Mouse (Mus musculus): ENCODE measurements around the gene Foxf1.

Gene Foxf1

GRCm38 (mm10) chr8:121111145-121111907, 27.1 kb downstream of the Foxf1 start:
- in situ Hi-C loops (cut with MseI, MboI) = loop anchor here (5.0 to 10.0 kb wide), 3 partner anchors 266 to 401 kb away; no protein-coding TSS in a partner anchor

- in situ Hi-C loops (cut with MseI, MboI) = loop anchor here (5.0 to 10.0 kb wide), 3 partner anchors 264 to 399 kb away; no protein-coding TSS in a partner anchor
These were observed 29.1 kb downstream of the Foxf1 start for GRCm38 (mm10) chr8:121113261-121113660.

GRCm38 (mm10) chr8:121115136-121115535, 30.9 kb downstream of the Foxf1 start:
- in situ Hi-C loops (cut with MseI, MboI) = loop anchor here (5.0 to 10.0 kb wide), 2 partner anchors 97 to 280 kb away; no protein-coding TSS in a partner anchor

GRCm38 (mm10) chr8:121115948-121116347, 31.8 kb downstream of the Foxf1 start, which contains the start of gene Foxc2:
Gene Foxc2 (plus strand): TSS chr8:121116171.
- in situ Hi-C loops (cut with MseI, MboI) = loop anchor here (5.0 to 10.0 kb wide), 2 partner anchors 96 to 279 kb away; no protein-coding TSS in a partner anchor

- in situ Hi-C loops (cut with MseI, MboI) = loop anchor here (5.0 to 10.0 kb wide), 2 partner anchors 96 to 278 kb away; no protein-coding TSS in a partner anchor
These were observed 32.5 kb downstream of the Foxf1 start for GRCm38 (mm10) chr8:121116591-121117185.

GRCm38 (mm10) chr8:121117186-121117651, 33.0 kb downstream of the Foxf1 start:
- in situ Hi-C loops (cut with MseI, MboI) = loop anchor here (5.0 to 10.0 kb wide), 2 partner anchors 95 to 278 kb away; no protein-coding TSS in a partner anchor

- in situ Hi-C loops (cut with MseI, MboI) = loop anchor here (5.0 to 10.0 kb wide), 2 partner anchors 94 to 277 kb away; no protein-coding TSS in a partner anchor
These were observed 33.7 kb downstream of the Foxf1 start for GRCm38 (mm10) chr8:121117906-121118305.

- in situ Hi-C loops (cut with MseI, MboI) = loop anchor here (5.0 to 10.0 kb wide), 2 partner anchors 93 to 276 kb away; no protein-coding TSS in a partner anchor
These were observed 34.6 kb downstream of the Foxf1 start for GRCm38 (mm10) chr8:121118634-121119420.

GRCm38 (mm10) chr8:121119635-121120455, 35.7 kb downstream of the Foxf1 start:
- in situ Hi-C loops (cut with MseI, MboI) = loop anchor here (5.0 to 10.0 kb wide), 2 partner anchors 92 to 275 kb away; no protein-coding TSS in a partner anchor

GRCm38 (mm10) chr8:121120456-121121419, 36.6 kb downstream of the Foxf1 start:
- in situ Hi-C loops (cut with MseI, MboI) = loop anchor here in 1 of 2 experiments (5.0 kb wide), 1 partner anchor 92 kb away; no protein-coding TSS in a partner anchor

GRCm38 (mm10) chr8:121121704-121122103, 37.5 kb downstream of the Foxf1 start:
- in situ Hi-C loops (cut with MseI, MboI) = loop anchor here in 1 of 2 experiments (5.0 kb wide), 1 partner anchor 91 kb away; no protein-coding TSS in a partner anchor

- in situ Hi-C loops (cut with MseI, MboI) = loop anchor here in 1 of 2 experiments (5.0 kb wide), 1 partner anchor 90 kb away; no protein-coding TSS in a partner anchor
These were observed 38.2 kb downstream of the Foxf1 start for GRCm38 (mm10) chr8:121122368-121122767.

GRCm38 (mm10) chr8:121123113-121123512, 38.9 kb downstream of the Foxf1 start:
- in situ Hi-C loops (cut with MseI, MboI) = loop anchor here in 1 of 2 experiments (5.0 kb wide), 1 partner anchor 89 kb away; no protein-coding TSS in a partner anchor

GRCm38 (mm10) chr8:121124547-121125239, 40.5 kb downstream of the Foxf1 start:
- in situ Hi-C loops (cut with MseI, MboI) = loop anchor here in 1 of 2 experiments (5.0 kb wide), 1 partner anchor 88 kb away; no protein-coding TSS in a partner anchor

GRCm38 (mm10) chr8:121125311-121125876, 41.2 kb downstream of the Foxf1 start:
- in situ Hi-C loops (cut with MseI, MboI) = no loop called here

- in situ Hi-C loops (cut with MseI, MboI) = no loop called here
These were observed 42.0 kb downstream of the Foxf1 start for GRCm38 (mm10) chr8:121126191-121126590.

- in situ Hi-C loops (cut with MseI, MboI) = no loop called here
These were observed 42.5 kb downstream of the Foxf1 start for GRCm38 (mm10) chr8:121126694-121127093.

- in situ Hi-C loops (cut with MseI, MboI) = no loop called here
These were observed 43.1 kb downstream of the Foxf1 start for GRCm38 (mm10) chr8:121127291-121127701.
